Mouse (Mus musculus): ENCODE results near the gene Gad1. TPM values are rescaled to one million over a fixed set of nuclear protein-coding genes. Genes with fewer than 3 reads are reported as not detected.

Gene Gad1
- polyA plus RNA-seq, 1 experiment from 2014 or later, result 105 TPM

DNA sequence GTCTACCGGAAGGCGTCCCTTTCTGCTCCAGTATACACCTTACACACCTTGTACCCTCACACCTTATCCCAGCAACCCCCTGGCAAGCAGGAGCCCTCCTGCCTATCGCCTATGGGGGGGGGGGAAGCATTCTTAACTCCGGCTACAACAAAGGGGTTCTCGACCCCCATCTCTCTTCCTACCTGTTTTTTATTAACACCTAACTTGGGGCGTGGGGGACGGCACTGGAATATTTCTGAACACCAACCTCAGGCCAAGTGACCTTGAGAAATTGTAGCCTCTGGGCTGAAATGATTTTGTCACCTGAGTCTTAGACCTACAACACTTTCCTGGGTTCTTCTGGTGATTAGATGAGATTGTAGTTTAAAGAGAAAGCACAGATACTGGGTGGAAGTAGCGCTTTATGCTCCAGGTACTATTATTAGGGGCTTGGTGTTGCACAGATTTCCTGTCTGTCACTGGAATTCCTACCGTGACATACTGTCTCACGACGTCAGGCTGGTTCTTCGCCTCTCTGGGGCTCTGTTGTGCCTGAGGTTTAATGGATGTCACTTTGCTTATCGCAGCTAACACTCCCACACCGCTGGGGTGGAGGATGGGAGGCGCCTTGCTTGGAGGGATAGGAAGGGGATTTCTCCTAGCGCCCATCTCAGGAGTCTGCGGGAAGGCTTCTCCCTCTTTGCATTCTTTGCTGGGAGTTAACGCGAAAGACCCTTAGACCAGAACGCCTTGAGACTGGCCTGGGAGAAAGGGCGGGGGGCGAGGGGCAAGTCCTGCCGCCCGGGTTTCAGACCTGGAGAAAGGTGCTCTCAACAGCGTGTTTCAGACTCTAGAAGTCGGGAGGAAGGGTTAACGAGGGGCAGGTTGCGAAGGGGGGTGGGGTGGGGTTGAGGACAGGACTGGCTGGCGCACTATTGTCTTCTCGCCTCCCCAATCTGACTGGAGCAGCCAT, 13.1 kb downstream of the Gad1 start:
- peaks cover 45% of the 10 kb centered on the region for H3K27me3 ChIP-seq
- H3K9me3 ChIP-seq, result no peaks in the 10 kb centered on the region
- peak overlapping the region; percentile 70 for H3K4me2 ChIP-seq
- H3K27ac ChIP-seq (replicated peaks), result peak overlapping the region; percentile 90
- peaks cover 61% of the 10 kb centered on the region for H3K4me1 ChIP-seq (replicated peaks)
- peak overlapping the region; percentile 52 for H3K4me3 ChIP-seq
- 4% methylated on average over 30 of the region's 30 CpGs for WGBS
- H3K9ac ChIP-seq, result peak overlapping the region; percentile 67
- no peak for ATAC-seq (ENCODE audit: low FRiP score, low read depth)
- H3K36me3 ChIP-seq, result no peaks in the 10 kb centered on the region

DNA sequence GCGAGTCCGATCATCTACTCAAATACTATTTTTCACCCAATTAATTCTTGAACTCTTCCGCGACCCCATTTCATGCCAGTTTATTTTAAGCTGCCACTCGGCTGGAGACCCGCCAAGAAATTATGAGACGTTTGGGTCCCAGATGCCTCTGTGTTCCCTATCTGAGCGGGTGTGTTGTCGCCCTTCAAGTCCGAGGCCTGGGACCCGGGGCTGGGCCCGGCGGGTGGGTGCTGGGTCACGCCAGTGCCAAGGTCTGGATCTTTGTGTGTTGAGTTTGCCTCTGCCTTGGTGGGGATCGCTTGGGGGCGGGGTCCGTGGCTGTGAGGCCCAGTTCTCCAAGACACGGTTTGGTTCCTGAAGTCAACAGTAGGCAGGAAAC, 13.7 kb downstream of the Gad1 start:
- 3% methylated on average over 18 of the region's 18 CpGs for WGBS
- peak overlapping the region; percentile 52 for H3K4me3 ChIP-seq
- peak overlapping the region; percentile 90 for H3K27ac ChIP-seq (replicated peaks)
- H3K4me2 ChIP-seq, result peak overlapping the region; percentile 70
- peak overlapping the region; percentile 67 for H3K9ac ChIP-seq
- no peaks in the 10 kb centered on the region for H3K36me3 ChIP-seq
- ATAC-seq (ENCODE audit: low FRiP score, low read depth), result no peak
- H3K9me3 ChIP-seq, result no peaks in the 10 kb centered on the region
- peaks cover 49% of the 10 kb centered on the region for H3K27me3 ChIP-seq
- peaks cover 57% of the 10 kb centered on the region for H3K4me1 ChIP-seq (replicated peaks)

DNA sequence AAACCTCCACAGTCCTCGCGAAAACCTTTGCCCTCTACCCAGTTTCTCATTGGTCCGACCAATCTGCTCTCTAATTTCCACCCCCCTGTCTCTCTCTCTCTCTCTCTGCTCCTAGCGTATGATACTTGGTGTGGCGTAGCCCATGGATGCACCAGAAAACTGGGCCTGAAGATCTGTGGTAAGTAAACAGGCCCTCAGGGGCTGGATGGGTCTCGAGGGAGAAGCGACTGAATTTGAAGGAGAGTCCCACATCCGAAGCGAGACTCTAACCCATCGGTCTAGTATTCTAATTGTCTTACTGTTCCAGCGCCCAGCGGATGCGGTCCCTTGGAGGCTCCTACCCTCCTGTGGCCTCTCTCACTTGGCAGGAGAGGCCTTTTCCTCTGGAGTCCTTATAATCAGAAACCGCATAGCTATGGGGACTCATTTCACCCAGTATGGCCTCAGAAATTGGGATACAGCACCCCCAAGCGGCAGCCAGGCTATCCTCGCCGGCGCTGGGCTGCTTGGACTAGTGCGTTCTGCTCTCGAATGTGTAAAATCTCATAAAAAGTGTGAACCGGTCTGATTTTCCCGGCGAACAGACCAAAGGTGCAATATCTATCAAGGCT, 14.3 kb downstream of the Gad1 start:
- peaks cover 50% of the 10 kb centered on the region for H3K27me3 ChIP-seq
- 1% methylated on average over 23 of the region's 23 CpGs for WGBS
- peak overlapping the region; percentile 70 for H3K4me2 ChIP-seq
- peak overlapping the region; percentile 67 for H3K9ac ChIP-seq
- no peaks in the 10 kb centered on the region for H3K36me3 ChIP-seq
- ATAC-seq (ENCODE audit: low FRiP score, low read depth), result peak; percentile 36; the same call in 1 of the 2 replicates
- H3K4me3 ChIP-seq, result peak overlapping the region; percentile 52
- no peaks in the 10 kb centered on the region for H3K9me3 ChIP-seq
- peaks cover 56% of the 10 kb centered on the region for H3K4me1 ChIP-seq (replicated peaks)
- H3K27ac ChIP-seq (replicated peaks), result peak overlapping the region; percentile 90

DNA sequence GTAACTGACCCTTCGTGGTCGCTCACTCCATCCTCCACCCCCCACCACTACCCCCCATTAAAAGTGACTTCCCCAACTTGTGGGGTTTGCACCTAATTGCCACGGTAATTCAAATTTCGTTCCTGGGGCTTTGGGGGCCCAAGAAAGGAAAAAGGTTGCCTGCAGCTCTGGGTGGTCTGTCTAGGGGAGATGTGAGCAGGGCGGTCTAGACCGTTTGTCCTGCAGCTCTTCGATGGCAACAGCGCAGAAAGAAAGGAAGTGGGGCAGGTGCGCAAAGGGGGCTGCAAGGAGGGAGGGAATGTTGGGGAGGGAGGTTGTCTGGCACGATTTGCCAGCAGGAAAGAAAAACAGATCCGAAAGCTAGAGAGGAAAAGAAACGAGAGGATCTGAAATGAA, 14.8 kb downstream of the Gad1 start:
- Histone ChIP-seq H3K4me1 (replicated peaks) (peaks cover 51% of the 10 kb centered on the region), H3K9me3 (no peaks in the 10 kb centered on the region), H3K27me3 (peaks cover 45% of the 10 kb centered on the region), H3K9ac (peak overlapping the region; percentile 67), H3K27ac (replicated peaks) (peak overlapping the region; percentile 90), H3K4me3 (peak overlapping the region; percentile 52), H3K4me2 (peak overlapping the region; percentile 70), H3K36me3 (no peaks in the 10 kb centered on the region)
- WGBS, result under 1% methylated on average over 12 of the region's 12 CpGs
- ATAC-seq (ENCODE audit: low FRiP score, low read depth), result no peak

GRCm38 (mm10) chr2:70568198-70568941, 15.5 kb downstream of the Gad1 start:
- Histone ChIP-seq H3K27ac (replicated peaks) (peak overlapping the region; percentile 90), H3K4me3 (peak overlapping the region; percentile 52), H3K4me2 (peak overlapping the region; percentile 70), H3K9ac (peak overlapping the region; percentile 67), H3K27me3 (peaks cover 43% of the 10 kb centered on the region), H3K4me1 (replicated peaks) (peaks cover 47% of the 10 kb centered on the region), H3K9me3 (no peaks in the 10 kb centered on the region), H3K36me3 (no peaks in the 10 kb centered on the region)
- peak; percentile 36; the same call in 1 of the 2 replicates for ATAC-seq (ENCODE audit: low FRiP score, low read depth)
- under 1% methylated on average over 34 of the region's 34 CpGs for WGBS

GRCm38 (mm10) chr2:70571698-70572097, 18.8 kb downstream of the Gad1 start:
- Histone ChIP-seq H3K4me1 (replicated peaks) (peaks cover 31% of the 10 kb centered on the region), H3K27ac (replicated peaks) (no peak overlapping the region), H3K9ac (no peak overlapping the region), H3K36me3 (no peaks in the 10 kb centered on the region), H3K4me2 (no peak overlapping the region), H3K4me3 (no peak overlapping the region), H3K27me3 (peaks cover 31% of the 10 kb centered on the region), H3K9me3 (no peaks in the 10 kb centered on the region)
- no peak for ATAC-seq (ENCODE audit: low FRiP score, low read depth)
- WGBS, result 67% methylated on average over 4 of the region's 4 CpGs

DNA sequence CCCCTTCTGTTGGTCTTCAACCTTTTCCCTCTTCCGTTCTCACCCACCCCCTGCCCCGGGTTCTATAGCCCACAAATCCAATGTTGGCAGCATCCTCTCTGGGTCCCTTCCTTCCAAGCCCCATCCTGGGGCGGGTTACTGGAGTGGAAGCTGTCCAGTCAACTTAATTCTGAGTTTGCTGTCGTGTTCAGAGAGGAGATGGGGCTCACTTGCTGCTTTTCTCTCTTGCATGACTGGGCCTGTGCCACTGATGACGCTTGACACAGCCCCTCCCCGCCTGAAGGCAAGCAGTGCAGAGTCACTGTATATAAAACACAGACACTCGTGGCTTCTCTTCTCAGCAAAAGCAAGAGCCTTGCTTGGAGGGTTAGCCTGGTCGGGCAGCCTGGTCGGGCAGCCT, 19.4 kb downstream of the Gad1 start:
- no peak overlapping the region for H3K4me2 ChIP-seq
- peaks cover 31% of the 10 kb centered on the region for H3K27me3 ChIP-seq
- no peak overlapping the region for H3K27ac ChIP-seq (replicated peaks)
- no peaks in the 10 kb centered on the region for H3K9me3 ChIP-seq
- H3K4me1 ChIP-seq (replicated peaks), result peaks cover 25% of the 10 kb centered on the region
- no peak overlapping the region for H3K4me3 ChIP-seq
- no peaks in the 10 kb centered on the region for H3K36me3 ChIP-seq
- no peak overlapping the region for H3K9ac ChIP-seq
- whole genome bisulfite sequencing, result 50% methylated on average over 9 of the region's 9 CpGs
- no peak for ATAC-seq (ENCODE audit: low FRiP score, low read depth)

GRCm38 (mm10) chr2:70573544-70574210, 20.8 kb downstream of the Gad1 start:
- no peaks in the 10 kb centered on the region for H3K9me3 ChIP-seq
- WGBS, result 78% methylated on average over 8 of the region's 8 CpGs
- ATAC-seq (ENCODE audit: low FRiP score, low read depth), result no peak

DNA sequence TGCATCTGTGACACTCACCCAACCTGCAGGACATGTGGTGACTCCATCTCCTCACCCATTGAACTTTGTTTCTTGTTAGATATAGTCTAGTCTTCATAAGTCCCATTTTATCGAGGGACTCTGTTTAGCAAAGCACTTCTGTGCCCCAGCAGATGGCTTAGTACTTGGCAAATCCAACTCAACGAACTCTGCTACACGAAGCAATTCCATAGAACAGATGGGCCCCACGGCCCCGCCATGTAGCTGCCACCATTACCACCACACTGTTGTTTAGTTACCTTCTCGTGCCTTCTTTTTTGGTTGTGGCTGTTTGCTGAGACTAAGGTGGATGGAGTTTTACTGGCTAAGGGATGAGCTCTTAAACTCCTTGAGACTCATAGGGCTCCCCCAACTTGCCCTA, 35.3 kb downstream of the Gad1 start:
- Histone ChIP-seq H3K36me3 (peaks cover 5% of the 10 kb centered on the region; the same call in 1 of the 2 replicates), H3K9me3 (no peaks in the 10 kb centered on the region), H3K27me3 (no peaks in the 10 kb centered on the region), H3K4me3 (no peak overlapping the region), H3K4me1 (replicated peaks) (peaks cover 11% of the 10 kb centered on the region), H3K9ac (no peak overlapping the region), H3K27ac (replicated peaks) (no peak overlapping the region), H3K4me2 (no peak overlapping the region)
- 92% methylated on average over 6 of the region's 6 CpGs for WGBS
- ATAC-seq (ENCODE audit: low FRiP score, low read depth), result no peak

More at GRCm38 (mm10) chr2:70573544-70574210, 20.8 kb downstream of the Gad1 start:
- H3K36me3 ChIP-seq, result 0 out of 2 replicates have a peak, but pooled peaks cover 3% of the 10 kb centered on the region
- no peak overlapping the region for H3K27ac ChIP-seq (replicated peaks)
- H3K4me2 ChIP-seq, result no peak overlapping the region
- H3K4me3 ChIP-seq, result no peak overlapping the region
- H3K4me1 ChIP-seq (replicated peaks), result peaks cover 13% of the 10 kb centered on the region
- H3K27me3 ChIP-seq, result peaks cover 26% of the 10 kb centered on the region
- H3K9ac ChIP-seq, result no peak overlapping the region

GRCm38 (mm10) chr2:70592432-70592831, 39.6 kb downstream of the Gad1 start:
- H3K4me2 ChIP-seq, result no peak overlapping the region
- H3K36me3 ChIP-seq, result peaks cover 5% of the 10 kb centered on the region; the same call in 1 of the 2 replicates
- no peaks in the 10 kb centered on the region for H3K9me3 ChIP-seq
- 0 out of 2 replicates have a peak overlapping the region, but pooled peaks have one; percentile 8 for H3K27ac ChIP-seq (replicated peaks)
- no peak overlapping the region for H3K9ac ChIP-seq
- peaks cover 11% of the 10 kb centered on the region for H3K4me1 ChIP-seq (replicated peaks)
- H3K4me3 ChIP-seq, result no peak overlapping the region
- H3K27me3 ChIP-seq, result no peaks in the 10 kb centered on the region
- 36% methylated on average over 6 of the region's 6 CpGs for WGBS
- ATAC-seq (ENCODE audit: low FRiP score, low read depth), result peak; percentile 75

GRCm38 (mm10) chr2:70593670-70594069, 40.8 kb downstream of the Gad1 start:
- no peaks in the 10 kb centered on the region for H3K27me3 ChIP-seq
- H3K9me3 ChIP-seq, result no peaks in the 10 kb centered on the region
- H3K9ac ChIP-seq, result no peak overlapping the region
- peaks cover 11% of the 10 kb centered on the region; the same call in 1 of the 2 replicates for H3K36me3 ChIP-seq
- no peak overlapping the region for H3K4me3 ChIP-seq
- H3K27ac ChIP-seq (replicated peaks), result no peak overlapping the region
- ATAC-seq (ENCODE audit: low FRiP score, low read depth), result no peak
- no peak overlapping the region for H3K4me2 ChIP-seq
- WGBS, result 91% methylated on average over 5 of the region's 5 CpGs
- peaks cover 11% of the 10 kb centered on the region for H3K4me1 ChIP-seq (replicated peaks)

Data from hindbrain, embryonic 15.5 days (tissue).